Mouse (Mus musculus) megakaryocyte progenitor cell, adult 5-6 weeks (primary cell): ENCODE measurements at regions not wholly inside any gene's neighbourhood (a gene's known extent, or its start where the extent isn't known, plus 50 kb on each side); places are given as distances from the start of the nearest gene placed in this dataset.

Experiments
- ATAC-seq: replicated peaks from 2 replicates; pipeline ENCODE4 v1.8.0; 2016; ENCODE audit warnings: mild to moderate bottlenecking, moderate TSS enrichment, inconsistent platforms; ENCODE audit not compliant: poor library complexity

DNA sequence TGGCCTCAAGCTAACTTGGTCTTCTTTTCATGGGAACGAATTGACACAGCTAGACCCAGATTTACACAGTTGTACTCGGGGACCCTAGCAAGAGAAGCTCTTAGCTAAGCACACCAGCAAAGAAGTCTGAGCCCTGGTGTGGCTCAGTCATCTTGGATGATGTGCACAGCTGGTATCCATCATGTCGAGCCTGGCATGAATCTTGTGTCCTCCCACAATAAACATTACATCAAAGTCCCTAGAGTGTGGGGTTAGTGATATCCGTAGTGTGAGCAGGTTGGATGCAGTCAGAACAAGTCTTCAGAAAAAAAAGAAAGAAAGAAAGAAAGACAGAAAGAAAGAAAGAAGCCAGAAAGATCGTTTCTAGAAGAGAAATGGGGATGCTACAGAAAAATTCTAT lies 52.1 kb upstream of the Hmcn1 start:
- no peak for ATAC-seq

DNA sequence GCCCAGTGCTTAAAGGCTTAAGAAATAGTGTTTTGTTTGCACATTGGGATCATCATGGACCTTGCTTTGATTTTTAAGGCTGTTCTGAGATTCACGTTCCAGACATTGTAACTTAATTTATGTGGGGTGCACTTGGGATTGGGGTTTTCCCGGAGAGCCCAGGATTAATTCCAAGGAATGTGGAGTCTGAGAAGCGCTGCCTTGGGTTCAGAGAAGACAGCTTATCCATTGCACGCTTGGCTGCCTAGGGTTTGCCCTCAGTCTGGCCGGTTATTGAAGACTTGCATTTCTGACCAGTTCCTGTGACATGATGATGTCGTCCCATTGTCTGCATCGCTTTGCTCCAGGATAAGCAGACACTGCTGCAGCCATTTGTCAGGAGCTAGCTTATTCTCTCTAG lies 53.4 kb upstream of the Hmcn1 start:
- no peak for ATAC-seq

DNA sequence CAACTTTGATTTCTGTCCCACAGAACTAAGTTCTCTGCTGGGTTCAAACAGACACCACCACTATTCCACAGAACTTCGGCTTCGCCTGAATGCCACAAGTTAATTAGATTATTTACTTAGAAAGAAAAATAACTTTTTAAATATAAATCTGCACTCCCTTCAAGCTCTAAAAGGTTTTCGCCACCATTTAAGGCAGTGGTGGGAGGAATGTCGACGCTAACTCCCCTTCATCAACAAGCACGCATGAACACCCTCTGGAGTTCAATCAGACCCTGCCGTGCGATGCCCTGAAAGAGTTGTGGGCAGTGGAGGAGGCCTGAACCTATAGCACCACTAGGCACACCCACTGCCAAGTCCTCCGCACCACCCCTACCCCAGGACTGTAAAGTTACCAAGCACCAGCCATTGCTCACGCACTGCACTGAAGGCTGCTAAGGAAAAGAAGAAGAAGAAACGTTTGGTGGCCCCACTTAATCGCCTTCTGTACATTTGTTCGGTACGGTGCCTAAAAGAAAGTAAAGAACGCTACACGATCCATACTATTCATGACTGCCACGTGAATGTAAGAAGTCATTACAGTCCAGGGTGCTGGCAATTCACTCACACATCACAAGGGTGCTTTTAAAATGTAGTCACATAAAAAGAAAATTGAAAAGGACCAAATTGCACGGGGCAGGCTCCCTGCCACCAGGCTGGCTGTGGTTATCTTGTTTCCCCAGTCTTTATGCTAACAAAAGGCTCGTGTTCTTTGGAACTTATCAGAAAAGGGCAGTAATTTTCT lies 56.7 kb upstream of the Hmcn1 start:
- ATAC-seq, result no peak

DNA sequence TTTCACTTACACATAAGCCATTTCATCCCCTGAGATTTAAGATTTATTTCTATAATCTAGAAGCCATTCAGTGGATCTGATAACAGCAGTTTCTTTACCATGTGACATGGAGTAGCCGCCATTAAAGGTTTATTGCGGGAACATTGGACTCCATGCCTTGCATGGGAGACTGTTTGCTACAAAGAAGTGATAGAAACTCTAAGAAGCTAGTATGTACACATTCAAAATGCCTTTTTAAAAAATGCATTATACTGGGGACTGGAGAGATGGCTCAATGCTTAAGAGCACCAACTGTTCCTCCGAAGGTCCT lies 57.2 kb upstream of the Hmcn1 start:
- no peak for ATAC-seq

DNA sequence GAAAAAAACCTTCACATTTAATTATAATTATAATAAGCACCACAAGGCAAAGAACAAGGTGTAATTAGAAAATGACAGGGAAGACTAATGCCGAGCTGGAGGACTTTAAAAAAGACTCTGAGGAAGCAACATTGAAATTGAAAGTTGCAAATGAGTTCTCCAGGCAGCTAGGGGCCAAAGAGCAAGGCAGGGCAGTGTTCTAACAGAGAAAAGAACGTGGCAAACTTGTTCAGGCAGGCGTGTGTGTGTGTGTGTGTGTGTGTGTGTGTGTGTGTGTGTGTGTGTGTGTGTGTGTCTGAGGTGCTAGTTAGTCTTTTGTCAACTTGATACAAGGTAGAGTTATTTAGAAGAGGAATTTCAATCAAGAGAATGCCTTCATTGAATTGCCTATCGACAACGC lies 60.0 kb upstream of the Hmcn1 start:
- no peak for ATAC-seq

DNA sequence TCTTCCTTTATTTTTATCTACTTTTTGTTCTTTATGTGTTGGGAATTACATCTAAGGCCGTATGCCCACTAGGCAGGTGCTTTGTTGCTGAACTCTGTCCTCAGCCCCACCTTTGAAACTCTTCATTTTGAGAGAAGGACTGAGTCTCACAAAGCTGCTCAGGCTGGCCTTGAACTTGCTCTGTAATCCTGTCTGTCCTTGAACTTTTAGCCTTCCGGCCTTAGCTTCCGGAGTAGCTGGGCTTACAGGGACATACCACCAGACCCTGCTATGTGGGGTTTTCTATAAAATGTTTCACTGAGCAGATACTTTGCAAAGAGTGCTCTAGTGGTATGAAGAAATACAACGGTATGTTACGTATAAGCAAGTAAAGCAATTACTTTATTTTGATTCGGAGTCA lies 62.2 kb upstream of the Hmcn1 start:
- ATAC-seq, result no peak

DNA sequence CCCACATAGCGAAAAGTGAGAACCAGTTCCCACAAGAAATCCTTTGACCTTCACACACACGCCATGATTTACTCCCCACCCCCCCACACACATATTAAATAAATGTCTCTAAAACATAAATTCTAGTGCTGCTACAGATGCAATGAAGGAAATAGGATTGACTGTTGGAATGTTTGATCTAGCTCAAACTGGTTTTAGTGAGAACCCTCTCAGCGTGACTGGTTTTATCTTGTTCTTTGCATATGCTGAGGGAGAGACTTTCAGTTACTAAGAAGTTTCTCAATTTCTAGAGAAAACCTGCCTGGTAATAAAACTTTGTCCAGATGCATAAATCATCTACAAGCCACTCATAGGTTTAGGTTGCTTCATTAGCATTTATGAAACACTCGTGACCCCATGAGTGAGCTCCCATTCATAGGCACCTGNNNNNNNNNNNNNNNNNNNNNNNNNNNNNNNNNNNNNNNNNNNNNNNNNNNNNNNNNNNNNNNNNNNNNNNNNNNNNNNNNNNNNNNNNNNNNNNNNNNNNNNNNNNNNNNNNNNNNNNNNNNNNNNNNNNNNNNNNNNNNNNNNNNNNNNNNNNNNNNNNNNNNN lies 66.4 kb upstream of the Hmcn1 start:
- ATAC-seq, result no peak

DNA sequence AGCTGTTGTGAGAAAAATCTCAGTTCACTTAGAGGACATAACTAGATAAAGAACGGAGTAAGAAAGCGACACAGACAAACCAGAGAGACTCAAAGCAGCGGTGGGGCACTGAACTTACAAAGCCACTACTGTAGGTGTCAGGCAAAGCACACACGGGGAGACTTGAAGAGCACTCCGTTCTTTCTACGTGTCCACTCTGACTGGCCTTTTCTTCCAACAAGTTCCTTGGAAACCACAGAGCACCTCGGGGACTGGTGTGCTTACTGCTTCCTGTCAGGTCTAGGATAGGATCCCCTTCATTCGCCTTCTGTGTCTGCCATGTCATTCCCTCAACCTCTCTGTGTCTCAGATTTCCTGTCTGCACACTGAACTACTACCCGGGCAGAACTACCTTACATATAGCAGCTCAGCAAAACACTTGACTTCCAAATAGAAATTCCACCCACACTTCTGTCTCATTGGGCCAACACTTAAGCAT lies 71.9 kb upstream of the Hmcn1 start:
- peak; percentile 52 for ATAC-seq

DNA sequence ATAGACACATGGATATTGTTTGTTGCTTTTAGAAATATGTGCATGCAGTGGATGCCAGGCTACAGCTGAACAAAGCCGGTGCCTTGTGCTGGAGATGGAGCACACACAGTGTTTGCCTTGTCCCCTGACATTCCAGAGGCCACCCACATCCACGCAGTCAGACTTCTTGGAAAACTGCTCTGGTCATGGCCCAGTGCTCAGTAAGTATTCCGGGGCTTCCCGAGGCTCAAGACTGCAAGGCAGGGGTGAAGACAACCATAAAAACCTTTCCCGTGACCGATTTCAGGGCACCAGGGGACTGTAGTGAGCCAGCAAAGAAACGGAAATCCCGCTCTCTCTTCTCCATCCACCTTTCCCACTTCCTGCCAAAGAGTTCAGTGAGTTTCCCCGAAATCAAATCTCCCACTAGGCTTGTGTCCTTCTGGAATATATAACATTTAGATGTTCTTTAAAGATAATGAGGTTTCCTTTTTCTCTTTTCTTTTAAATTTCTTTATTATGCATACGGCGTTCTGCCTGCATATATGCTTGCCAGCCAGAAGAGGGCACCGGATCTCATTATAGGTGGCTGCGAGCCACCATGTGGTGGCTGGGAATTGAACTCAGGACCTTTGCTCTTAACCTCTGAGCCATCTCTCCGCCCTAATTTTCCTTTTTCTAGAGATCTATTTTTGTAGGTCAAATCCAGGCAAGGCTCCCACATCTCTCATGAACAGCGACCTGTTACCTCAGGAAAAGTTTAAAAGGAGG lies 73.3 kb upstream of the Hmcn1 start:
- ATAC-seq, result peak; percentile 37; the same call in 1 of the 2 replicates

DNA sequence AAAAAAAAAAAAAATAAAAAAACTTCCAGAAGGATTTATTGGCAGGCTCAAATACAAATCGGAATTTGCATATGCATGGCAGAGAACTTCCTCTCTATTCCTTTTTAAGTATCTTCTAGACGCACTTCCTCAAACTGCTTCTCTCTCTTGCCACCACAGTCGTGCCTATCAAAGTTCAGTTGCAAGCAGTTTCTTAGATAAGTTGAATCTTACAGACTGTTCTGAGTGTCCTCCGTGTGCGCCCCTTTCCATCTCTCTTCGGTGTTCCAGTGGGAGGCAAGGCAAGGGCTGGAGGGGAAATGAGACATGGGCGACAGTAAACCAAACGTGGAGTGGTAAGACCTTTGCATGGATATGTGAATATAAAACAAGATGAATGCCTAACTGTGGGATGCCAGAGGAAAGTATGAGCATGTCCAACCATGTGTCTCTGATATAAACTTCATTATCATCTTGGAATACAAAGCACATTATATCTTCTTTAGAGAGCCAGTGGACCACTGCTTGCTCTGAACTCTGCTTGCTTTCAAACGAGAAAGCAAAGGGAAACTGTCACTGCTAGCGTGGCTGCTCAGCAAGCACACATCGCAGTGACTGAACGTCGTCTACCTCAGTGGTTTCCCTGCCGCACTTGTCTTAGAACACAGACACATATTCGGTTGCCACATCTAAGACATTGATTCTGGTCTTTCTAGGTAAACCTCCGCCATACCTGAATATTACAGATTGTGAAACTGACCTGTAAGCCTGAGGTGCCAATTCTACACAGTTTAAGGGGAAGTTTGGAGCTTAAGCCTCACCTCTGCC lies 81.5 kb upstream of the Hmcn1 start:
- ATAC-seq, result peak; percentile 72

DNA sequence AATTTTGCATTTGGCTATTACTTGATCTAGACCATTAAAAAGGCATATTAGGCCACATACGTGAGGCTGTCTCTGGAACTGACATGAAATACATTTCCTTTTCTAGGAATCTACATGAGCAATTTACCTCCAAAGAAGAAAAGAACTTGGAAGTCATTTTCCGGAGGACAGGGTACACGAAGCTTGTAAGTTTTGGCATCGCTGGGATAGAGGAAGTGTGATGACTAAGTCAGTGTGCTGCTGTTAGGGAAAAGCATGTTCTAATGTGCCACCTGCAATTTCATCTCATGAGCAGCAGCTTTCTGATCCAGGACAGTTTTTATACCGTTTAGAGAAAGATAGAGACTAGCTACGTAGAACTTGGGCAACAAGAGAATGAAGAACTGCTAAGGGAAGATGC lies 82.3 kb upstream of the Hmcn1 start:
- ATAC-seq, result no peak

DNA sequence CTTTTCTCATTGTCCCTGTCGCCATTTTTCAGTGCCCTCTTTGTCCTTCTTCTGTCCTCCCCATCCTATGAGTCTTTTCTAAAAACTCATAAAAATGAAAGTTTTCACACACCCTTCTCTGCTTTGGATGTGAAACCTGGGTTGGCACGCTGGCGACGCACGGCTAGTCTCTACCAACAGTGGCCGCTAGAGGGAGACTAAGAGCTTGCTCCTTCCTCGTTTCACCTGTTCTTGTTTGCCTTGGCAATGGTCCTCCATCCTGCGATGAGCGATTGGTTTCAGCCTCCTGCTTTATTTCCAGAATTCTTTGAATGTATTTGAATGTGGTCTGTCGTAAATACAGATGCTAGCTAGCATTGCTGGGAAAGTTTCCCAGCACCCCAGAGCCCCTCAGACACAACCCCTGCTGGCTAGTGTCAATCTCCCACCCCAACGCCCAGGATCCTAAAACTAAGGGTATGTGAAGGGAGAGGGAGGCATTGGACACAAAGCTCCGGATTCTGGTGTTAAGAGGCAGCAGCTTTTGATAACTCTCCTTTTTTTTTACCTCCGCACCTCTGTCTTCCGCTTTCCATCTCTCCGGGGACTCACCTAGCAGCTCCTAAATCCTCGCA lies 85.8 kb upstream of the Hmcn1 start:
- ATAC-seq, result peak; percentile 79

DNA sequence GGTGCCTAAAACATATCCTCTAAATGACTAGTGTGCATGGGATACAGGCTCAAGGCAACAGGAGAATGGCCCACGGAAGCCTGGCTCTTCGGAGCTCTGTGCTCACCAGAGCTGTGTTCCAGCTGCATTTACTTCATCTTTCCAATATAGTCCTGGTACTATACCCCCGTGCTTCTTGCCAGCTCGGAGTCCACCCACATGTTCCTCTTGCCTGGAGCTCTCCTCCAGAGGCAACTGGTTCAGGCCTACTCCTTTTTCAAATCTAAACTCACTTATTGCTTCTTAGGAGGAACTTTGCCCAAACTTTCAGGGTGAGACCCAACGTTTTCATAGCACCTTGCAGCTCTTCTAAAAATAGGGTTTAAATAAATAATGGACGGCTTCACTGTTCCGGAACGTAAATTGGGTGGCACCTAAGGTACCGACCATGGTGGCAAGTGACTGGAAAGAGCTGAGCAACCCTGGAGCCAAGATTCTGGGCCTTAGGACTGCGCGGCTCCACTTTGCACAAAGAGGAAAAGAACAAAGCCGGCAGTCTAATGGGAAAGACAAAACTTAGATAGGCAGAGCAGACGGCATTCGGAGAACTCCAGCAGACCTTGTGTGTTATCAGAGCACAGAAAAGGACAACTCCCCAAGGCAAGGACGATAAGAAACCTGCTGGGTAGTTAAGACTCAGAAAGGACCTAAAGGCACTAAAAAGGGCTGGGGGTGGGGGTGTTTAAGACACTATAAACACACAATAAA lies 86.6 kb upstream of the Hmcn1 start:
- ATAC-seq, result peak; percentile 74

DNA sequence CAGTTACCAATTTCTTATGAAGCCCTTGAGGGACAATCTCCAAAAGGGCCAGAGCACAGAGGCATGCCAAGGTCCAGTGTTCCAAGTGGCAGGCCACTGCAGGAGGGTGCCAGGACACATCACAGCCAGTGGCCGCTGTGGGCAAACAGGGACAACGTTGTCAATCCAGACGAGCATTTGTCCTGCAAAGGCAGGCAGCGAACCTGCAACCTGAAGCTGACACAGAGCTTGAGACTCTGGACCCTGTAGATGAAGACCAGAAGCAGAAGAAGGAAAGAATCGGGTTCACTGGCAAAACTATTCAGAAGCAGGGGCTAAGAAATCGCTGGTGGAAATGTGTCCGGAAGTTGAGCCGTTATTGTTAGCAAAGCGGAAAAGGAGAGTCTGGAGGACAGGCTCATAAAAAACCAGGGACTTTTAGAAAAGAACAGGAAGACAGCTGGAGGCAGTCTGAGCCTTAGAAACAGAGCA lies 87.3 kb upstream of the Hmcn1 start:
- 0 out of 2 replicates have a peak, but pooled peaks have one; percentile 4 for ATAC-seq

DNA sequence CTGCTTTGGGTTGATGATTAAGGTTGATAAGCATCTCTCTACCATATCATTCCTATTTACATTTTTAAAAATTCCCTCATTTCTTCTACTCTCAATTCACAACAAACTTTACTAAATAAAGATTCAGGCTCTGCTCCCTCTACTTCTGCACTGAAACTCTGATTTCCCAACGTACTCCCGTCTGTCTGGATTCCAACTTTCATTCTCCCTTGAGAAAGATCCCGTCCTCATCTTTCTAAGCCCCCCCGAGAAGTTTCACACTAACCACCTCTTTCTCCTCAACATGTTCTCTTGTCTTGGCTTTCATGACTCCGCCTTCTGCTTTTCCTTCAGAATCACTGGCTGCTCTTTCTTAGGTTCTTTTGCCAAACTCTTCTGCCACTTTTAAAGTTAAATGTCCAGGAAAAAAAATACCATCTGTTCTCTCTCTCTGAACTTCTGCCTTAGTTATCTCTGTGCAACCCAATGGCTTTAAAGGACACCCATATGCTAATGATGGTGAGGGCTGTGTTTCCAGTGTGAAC lies 89.3 kb upstream of the Hmcn1 start:
- ATAC-seq, result no peak

DNA sequence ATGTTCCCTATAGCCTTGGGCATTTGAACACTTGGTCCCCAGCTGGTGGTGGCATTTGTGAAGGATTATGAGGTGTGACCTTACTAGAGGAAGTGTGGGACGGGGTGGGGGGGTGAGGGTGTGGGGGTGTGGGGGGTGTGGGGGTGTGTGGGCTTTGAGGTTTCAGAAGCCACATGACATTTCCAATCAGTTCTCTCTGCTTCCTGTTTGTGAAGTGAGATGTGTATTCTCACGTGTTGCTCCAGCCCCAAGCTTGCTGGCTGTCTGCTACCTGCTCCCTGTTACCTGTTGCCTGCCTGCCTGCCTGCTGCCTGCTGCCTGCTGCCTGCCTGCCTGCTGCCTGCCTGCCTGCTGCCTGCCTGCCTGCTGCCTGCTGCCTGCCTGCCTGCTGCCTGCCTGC lies 90.6 kb upstream of the Hmcn1 start:
- ATAC-seq, result 0 out of 2 replicates have a peak, but pooled peaks have one; percentile 7

DNA sequence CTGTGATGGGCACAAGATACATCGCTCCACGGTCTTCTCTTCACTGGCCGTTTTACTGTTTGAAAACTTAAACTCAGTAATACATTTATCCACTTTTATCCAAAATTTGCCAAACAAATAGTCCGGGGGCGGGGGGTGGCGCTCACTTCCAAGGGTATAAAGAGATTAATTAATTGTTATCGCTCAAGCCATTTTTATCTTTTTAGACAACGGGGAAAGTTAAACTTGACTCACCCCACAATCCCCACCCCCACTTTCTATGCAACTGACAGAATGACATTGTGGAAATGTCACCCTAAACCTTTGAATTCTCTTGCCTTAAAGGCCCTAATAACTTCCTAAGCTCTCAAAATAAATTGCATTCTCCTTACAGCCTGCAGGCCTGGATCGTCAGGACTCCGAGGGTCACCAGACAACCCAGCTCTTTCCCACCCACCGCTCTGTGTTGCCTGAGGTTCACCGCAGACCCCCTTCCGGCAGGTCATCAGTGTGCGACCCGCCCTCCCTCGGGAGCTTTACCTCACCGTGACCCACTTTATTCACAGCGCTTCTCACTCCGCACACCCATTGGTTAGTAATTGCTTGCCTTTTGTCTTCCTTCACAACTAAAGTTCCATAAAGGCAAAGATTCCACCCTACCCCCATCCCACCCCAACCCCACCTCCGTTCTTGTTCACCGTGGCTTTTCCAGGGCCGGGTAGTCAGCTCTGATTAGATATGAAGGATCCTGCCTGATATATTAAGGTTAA lies 93.0 kb upstream of the Hmcn1 start:
- no peak for ATAC-seq

DNA sequence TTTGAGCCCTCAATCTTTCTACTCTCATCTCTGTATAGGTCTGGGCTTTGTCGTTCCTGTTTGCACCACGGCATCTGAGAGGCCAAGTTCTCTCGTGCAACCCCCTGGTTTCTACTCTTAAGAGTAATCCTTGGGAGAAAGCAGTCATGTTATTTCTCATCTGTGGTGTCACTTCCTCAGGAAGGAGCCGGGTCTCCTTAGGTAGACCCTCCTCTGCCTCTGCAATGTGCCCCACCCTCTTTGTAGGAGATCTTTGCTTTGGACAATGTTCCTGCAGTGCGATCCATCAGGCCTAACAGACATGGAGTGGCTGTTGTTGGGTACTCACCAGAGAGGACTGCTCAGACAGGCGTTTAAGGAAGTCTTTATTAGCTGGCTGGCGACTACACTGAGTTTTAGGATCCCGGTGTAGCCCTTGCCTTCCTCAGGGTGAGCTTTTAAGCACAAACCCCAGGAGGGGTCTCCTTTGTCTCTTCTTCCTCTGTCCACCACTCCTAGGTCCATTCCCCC lies 94.0 kb upstream of the Hmcn1 start:
- ATAC-seq, result 0 out of 2 replicates have a peak, but pooled peaks have one; percentile 13
